Mouse (Mus musculus): Measurements from ENCODE around the gene Ttc3.

DNA sequence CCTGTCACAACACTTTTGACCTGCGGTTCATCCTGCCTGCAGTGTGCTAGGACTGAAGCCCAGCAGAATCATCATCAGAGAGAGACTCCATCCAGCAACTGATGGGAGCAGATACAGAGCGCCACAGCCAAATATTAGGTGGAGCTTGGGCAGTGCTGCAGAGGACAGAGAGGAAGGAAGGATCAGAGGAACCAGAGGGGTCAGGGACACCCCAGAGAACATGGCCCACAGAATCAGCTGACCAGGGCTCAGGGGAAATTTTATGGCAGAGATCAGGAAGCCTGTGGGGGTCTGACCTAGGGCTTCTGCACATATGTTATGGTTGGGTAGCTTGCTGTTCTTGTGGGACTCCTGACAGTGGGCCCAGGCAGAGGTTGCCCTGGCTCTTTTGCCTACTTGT is 147.2 kb downstream of the Ttc3 start:
- TF ChIP-seq CTCF (IDR thresholded peaks at IDR 0.05; ENCODE audit: low read depth, low read length) = no peak
- TF ChIP-seq POLR2A (IDR thresholded peaks at IDR 0.05; ENCODE audit: borderline replicate concordance, low read depth, low read length) = no peak

Measured in bone marrow macrophage, adult 2 months (primary cell).